Mouse (Mus musculus) stomach, embryonic 16.5 days (tissue): ENCODE results near the gene Rplp0. TPM values are rescaled to one million over a fixed set of nuclear protein-coding genes. Genes with fewer than 3 reads are reported as not detected.

Source experiments
- microRNA-seq: library from miRNA; unstranded; fragments of <30 nt; microRNA quantifications from one replicate; pipeline ENCODE4, GENCODE M21; 2016
- polyA plus RNA-seq: library from polyadenylated mRNA; unstranded; fragments of >200 nt; fragmentation: Nextera tagmentation; extraction: Ambion mirVana; gene quantifications from 2 replicates; pipeline ENCODE4 v1.2.1, GENCODE M21; 2015

The Rplp0 gene
- polyA plus RNA-seq, 1 experiment from 2014 or later, result 1,538 TPM

Small RNAs within 50 kb of the gene (microRNA-seq; reads per million reads assigned to microRNA genes)
- gene Mir7029, result 0.83 reads per million

Other genes with a start within 250 kb of the Rplp0 start
- 111 and 127 TPM in 2 replicates for gene Srsf9, start 232.3 kb upstream of the Rplp0 start, polyA plus RNA-seq
- 21.3 and 24.5 TPM in 2 replicates for gene Gatc, start 218.3 kb upstream of the Rplp0 start, polyA plus RNA-seq
- gene Triap1, start 218.2 kb upstream of the Rplp0 start, polyA plus RNA-seq, result 49.4 and 60.9 TPM in 2 replicates
- gene Cox6a1, start 210.5 kb upstream of the Rplp0 start, polyA plus RNA-seq, result 927 and 1,043 TPM in 2 replicates
- 3.5 and 4.9 TPM in 2 replicates for gene Msi1, start 129.9 kb upstream of the Rplp0 start, polyA plus RNA-seq
- gene Pla2g1b, start 93.2 kb upstream of the Rplp0 start, polyA plus RNA-seq, result 16.6 and 20.5 TPM in 2 replicates
- 24.4 and 28.0 TPM in 2 replicates for gene Sirt4, start 74.7 kb upstream of the Rplp0 start, polyA plus RNA-seq
- gene Pxn, start 52.8 kb upstream of the Rplp0 start, polyA plus RNA-seq, result 41.9 and 44.5 TPM in 2 replicates
- 33.6 and 35.1 TPM in 2 replicates for gene Gcn1l1, start 5.8 kb downstream of the Rplp0 start, polyA plus RNA-seq
- 4.4 and 5.5 TPM in 2 replicates for gene Rab35, start 72.4 kb downstream of the Rplp0 start, polyA plus RNA-seq
- 12.5 and 14.5 TPM in 2 replicates for gene Bicdl1, start 172.2 kb downstream of the Rplp0 start, polyA plus RNA-seq